Mouse (Mus musculus) heart, embryonic 10.5 days (tissue): ENCODE measurements at regions not wholly inside any gene's neighbourhood (a gene's known extent, or its start where the extent isn't known, plus 50 kb on each side); places are given as distances from the start of the nearest gene placed in this dataset. TPM values are rescaled to one million over a fixed set of nuclear protein-coding genes. Genes with fewer than 3 reads are reported as not detected.

Source experiments
- DNase-seq: peaks from one replicate; pipeline ENCODE4 v3.0.0-alpha.2; 2017; ENCODE audit warnings: low spot score
- H3K27ac ChIP-seq: fragments of 300-500 bp; sonication (generic); 2 replicates; pipeline ENCODE4 v1.5.1; 2016; ENCODE audit warnings: mild to moderate bottlenecking
- H3K27me3 ChIP-seq: fragments of 300-500 bp; sonication (generic); 2 replicates; pipeline ENCODE4 v1.6.1; 2016; ENCODE audit warnings: mild to moderate bottlenecking; ENCODE audit not compliant: poor library complexity, insufficient read depth, severe bottlenecking
- H3K36me3 ChIP-seq: fragments of 300-500 bp; sonication (generic); 2 replicates; pipeline ENCODE4 v1.6.1; 2016; ENCODE audit warnings: mild to moderate bottlenecking, moderate library complexity
- H3K4me1 ChIP-seq: fragments of 300-500 bp; sonication (generic); 2 replicates; pipeline ENCODE4 v1.6.1; 2016; ENCODE audit warnings: mild to moderate bottlenecking
- H3K4me3 ChIP-seq: fragments of 300-500 bp; sonication (generic); 2 replicates; pipeline ENCODE4 v1.5.1; 2016; ENCODE audit warnings: mild to moderate bottlenecking, moderate library complexity
- H3K9me3 ChIP-seq: fragments of 300-500 bp; sonication (generic); 2 replicates; pipeline ENCODE4 v1.6.1; 2016; ENCODE audit warnings: mild to moderate bottlenecking, moderate library complexity
- WGBS: fragments of 180-500 bp; shearing (Covaris S2); methylation state at CpG from one replicate; pipeline ENCODE4 v1.1.7; 2016; 5-methylcytosine and 5-hydroxymethylcytosine counted together
- microRNA-seq: library from miRNA; unstranded; fragments of <30 nt; microRNA quantifications from one replicate; pipeline ENCODE4, GENCODE M21; 2017

DNA sequence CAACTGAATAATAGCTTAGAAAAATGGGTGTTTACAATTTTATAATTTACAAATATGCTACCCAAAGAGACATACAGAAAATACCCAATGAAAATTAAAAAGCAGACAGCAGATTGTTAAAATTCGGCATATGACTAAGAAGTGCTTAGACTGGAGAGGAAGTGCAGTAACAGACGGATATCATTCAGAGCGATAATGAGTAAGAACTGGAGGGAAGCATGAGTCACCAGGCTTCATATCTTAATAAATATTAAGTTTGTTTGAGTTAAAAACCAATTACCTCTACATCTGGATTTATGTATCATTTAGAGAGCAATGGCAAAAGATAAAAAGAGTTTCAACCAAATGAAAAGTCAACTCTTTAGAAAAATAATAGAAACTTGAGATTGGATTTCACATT, 1413.5 kb upstream of the Alcam start:
- no peaks in the 10 kb centered on the region for H3K4me1 ChIP-seq
- 83% methylated on average over 3 of the region's 3 CpGs for WGBS
- no peaks in the 10 kb centered on the region for H3K9me3 ChIP-seq
- H3K27me3 ChIP-seq, result no peaks in the 10 kb centered on the region
- H3K27ac ChIP-seq, result no peak overlapping the region
- H3K4me3 ChIP-seq, result no peak overlapping the region
- no peaks in the 10 kb centered on the region for H3K36me3 ChIP-seq
- DNase-seq, result no peak

DNA sequence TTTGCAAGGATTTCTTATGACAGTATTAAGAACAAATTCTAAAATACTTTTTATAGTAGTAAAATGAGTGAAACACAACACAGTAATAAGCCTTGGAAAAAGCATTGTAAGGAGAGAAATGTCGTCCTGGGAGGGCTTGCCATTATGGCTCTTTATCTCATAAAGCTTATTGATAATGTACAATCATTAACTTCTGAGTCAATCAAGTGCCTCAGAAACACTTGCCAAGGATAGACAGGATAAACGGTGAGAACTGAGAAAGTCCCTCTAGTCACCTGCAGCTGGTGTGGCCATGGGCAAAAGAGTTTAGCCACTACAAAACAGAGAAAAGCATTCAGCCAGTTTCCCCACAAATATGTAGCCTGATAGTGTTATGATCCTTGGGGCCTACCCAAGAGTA, 1386.8 kb upstream of the Alcam start:
- 73% methylated on average over 2 of the region's 2 CpGs for WGBS
- Histone ChIP-seq H3K4me1 (no peaks in the 10 kb centered on the region), H3K27ac (no peak overlapping the region), H3K9me3 (no peaks in the 10 kb centered on the region), H3K27me3 (no peaks in the 10 kb centered on the region), H3K4me3 (no peak overlapping the region), H3K36me3 (no peaks in the 10 kb centered on the region)
- DNase-seq, result no peak

Small RNAs in the stretch of these regions (microRNA-seq; reads per million reads assigned to microRNA genes)
- gene Gm25041, result not detected
